Mouse (Mus musculus) c-Kit-positive CD71-positive TER-119-positive erythroid progenitor cells, embryonic 14.5 days (primary cell): ENCODE data around the gene Kcnab1.

Experiments
- DNase-seq: peaks from one replicate; pipeline ENCODE4 v3.0.0-alpha.2; 2013; ENCODE audit warnings: low spot score

The Kcnab1 gene

GRCm38 (mm10) chr3:65108945-65109921, at the start of gene Kcnab1:
TSS of gene Kcnab1 (plus strand) at chr3:65109384.
- no peak for DNase-seq

DNA sequence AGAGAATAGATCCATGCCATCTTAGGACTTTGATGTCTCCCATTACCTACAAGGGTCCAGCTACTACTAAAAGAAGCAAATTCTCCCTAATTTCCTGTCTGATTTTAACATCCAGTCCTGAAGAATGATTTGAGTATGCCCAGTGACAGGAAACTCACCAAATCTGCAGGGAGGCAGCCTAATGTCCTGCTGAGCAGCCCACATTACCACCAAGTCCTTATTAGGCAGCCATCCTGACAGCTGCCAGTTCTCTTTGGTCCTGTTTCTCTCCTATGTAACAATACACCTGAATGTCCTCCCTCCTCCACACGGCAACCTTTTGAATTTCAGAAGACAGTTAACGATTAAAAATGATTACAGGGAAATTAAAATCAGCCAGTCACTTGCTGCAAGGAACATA, 20.9 kb upstream of the Kcnab1 start:
- DNase-seq: no peak

- DNase-seq: no peak
Observed at GRCm38 (mm10) chr3:65104117-65104516, 5.1 kb upstream of the Kcnab1 start.

- no peak for DNase-seq
Observed at GRCm38 (mm10) chr3:65110190-65110589, 1.0 kb downstream of the Kcnab1 start.

GRCm38 (mm10) chr3:65111176-65111575, 2.0 kb downstream of the Kcnab1 start:
- no peak for DNase-seq

GRCm38 (mm10) chr3:65115164-65115563, 6.0 kb downstream of the Kcnab1 start:
- DNase-seq: no peak

- no peak for DNase-seq
Observed at GRCm38 (mm10) chr3:65116958-65117357, 7.8 kb downstream of the Kcnab1 start.

- DNase-seq: no peak
Observed at GRCm38 (mm10) chr3:65117365-65117764, 8.2 kb downstream of the Kcnab1 start.

DNA sequence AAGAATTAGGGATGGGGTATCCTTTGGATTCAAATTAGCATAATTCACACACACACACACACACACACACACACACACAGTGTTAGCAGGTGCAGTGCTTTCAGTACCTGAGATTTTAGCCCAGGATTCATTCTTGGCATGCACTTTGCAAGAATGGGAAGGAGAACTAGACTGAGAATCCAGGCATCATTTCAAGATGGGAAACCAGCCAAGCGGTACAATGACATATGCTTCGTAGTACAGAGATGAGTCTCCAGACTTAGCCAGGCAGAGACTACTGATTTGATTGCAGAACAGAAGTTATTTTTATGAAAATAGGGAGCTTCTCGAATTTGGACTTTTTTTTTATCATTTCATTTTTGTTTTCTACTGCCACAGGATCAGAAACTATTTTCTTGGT, 15.8 kb downstream of the Kcnab1 start:
- no peak for DNase-seq

- no peak for DNase-seq
Observed at GRCm38 (mm10) chr3:65129625-65130024, 20.4 kb downstream of the Kcnab1 start.

- DNase-seq: no peak
Observed at GRCm38 (mm10) chr3:65134931-65135330, 25.7 kb downstream of the Kcnab1 start.

DNA sequence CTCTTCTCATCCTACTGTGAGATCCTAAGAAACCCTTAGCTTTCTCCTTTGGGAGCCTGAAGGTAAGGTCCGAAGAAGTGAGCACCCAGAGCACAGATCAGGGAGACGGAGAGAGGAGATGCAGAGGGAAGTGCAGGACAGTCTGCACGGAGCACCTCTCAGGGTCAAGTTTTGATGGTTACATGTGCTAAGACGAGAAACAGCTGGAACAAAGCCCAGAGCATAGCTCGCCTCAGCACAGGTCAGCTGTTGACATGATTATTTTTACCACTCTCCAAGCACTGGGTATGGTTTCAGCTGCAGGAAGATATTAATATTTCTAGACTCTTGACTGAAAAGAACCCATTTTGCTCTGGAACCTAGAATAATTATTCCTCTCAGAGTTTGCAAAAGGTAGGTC, 27.7 kb downstream of the Kcnab1 start:
- DNase-seq: no peak

DNA sequence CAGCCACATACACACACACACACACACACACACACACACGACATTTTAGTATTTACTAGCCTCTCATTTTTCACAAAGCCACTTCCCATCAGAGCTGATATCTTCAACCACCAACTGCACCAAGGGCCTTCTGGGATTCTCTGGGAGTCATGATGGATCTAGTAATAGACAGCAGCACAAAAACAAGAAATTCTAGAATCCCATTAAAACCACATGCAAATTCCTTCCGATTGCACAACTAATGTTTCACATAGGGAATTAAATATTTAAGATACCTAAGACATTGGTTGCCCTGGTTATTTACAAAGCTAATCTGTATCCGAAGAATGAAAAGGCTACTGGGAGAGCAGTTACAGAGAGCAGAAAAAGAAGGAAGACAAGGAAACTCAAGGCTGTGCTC, 29.6 kb downstream of the Kcnab1 start:
- DNase-seq: no peak

DNA sequence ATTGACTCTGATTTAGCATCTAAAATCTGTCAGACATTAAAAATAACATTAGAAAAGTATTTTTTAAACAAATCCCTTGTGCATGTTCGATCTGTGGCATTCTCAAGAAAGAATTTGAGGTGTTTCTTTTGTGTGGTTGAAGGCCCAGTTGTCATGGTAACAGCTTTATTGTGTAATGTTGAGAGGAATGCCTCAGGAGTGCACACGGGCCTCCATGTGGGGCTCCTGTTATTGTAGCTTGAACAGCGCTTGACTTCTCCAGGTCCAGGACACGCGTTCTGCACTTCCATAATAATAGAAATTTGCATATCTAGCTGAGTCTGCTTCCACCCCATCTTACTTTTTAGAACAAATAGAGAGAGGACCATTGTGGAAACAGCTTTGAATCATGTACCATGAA, 36.0 kb downstream of the Kcnab1 start:
- no peak for DNase-seq

- DNase-seq: no peak
Observed at GRCm38 (mm10) chr3:65151808-65152207, 42.6 kb downstream of the Kcnab1 start.

- DNase-seq: no peak
Observed at GRCm38 (mm10) chr3:65172964-65173363, 63.8 kb downstream of the Kcnab1 start.

DNA sequence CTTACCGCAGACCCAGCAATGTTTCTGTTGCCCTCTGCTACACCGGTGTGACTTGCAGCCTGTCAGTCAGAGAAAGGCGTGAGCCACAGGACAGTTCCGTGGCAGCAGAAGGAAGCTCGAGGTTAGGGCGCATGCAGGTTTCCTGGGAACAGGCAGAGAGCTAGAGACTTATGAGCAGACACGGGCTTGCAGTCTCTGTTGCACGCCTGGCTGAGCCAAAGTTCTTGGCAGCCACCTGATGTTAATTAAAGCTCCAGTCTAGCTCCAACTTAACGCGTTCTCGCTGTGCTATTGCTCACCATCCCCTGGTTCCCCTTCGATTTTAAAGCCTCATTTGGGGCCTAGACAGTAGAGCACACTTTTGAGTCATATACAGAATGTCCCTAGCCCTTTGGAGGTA, 65.4 kb downstream of the Kcnab1 start:
- DNase-seq: no peak

- no peak for DNase-seq
Observed at GRCm38 (mm10) chr3:65175819-65176218, 66.6 kb downstream of the Kcnab1 start.

GRCm38 (mm10) chr3:65176846-65177245, 67.7 kb downstream of the Kcnab1 start:
- DNase-seq: no peak

DNA sequence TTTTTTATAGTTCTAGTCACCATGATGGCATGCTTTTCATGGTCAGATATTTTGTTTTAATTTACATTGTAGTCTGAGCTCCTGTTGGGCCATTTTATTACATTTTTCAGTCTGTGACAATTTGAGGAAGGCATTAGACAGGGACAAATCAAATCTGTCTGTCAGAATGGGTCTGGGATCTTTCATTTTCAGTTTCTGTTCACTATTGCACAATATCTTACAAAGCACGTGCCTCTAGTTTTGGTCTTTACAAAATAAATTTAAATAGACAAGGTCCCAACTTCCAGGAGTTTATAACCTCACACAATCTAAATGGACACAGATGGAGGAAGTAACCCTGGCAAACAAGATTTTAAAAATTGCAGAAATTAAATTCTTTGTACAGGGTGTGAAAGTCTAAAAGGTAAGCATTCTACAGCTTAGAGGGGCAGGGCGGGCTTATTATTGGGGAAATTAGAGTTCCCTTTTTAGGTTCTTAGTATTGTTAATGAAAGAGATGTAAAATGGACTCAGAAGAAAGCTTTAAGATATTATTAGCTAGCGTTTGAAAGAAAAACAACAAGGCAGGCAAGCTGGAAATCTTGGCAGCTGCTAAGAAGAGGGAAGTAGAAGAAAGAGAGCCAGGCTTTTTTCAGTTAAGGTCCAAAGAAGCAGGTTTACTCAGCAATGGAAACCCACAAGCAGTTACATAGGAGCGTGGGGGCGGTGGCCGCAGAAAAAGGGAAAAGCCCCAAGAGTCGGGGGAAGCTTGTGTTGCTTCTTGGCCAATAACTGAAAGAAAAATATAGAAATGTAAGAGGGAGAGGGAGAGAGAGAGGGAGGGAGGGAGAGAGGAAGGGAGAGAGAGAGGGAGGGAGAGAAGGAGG, 78.9 kb downstream of the Kcnab1 start:
- no peak for DNase-seq

DNA sequence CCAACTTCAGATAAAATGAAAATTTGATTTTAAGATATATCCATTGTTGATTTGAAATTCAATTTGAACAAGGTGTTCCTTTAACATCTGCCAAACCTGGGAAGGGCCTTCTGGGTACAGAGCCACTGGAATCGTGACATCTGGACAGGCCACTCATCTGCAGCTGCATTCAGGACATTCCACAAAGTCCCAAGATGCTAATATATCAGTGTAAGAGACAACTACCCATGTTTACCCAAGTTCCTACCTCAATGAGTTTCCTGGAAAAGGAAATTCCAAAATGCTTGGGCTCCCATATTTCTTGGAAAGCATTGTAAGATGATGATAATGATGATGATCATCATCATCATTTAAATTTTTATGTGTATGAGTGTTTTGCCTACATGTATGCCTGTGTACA, 91.4 kb downstream of the Kcnab1 start:
- no peak for DNase-seq

GRCm38 (mm10) chr3:65203361-65204117, 94.4 kb downstream of the Kcnab1 start:
- no peak for DNase-seq
